Mouse (Mus musculus) E14TG2a.4 (cell line): ENCODE results near the gene Specc1l.

ENCODE experiments used
- CTCF ChIP-seq: conservative IDR thresholded peaks from 2 replicates; pipeline ENCODE4 v1.5.1; 2014; ENCODE audit warnings: low read length
- NANOG ChIP-seq: IDR thresholded peaks from 2 replicates; pipeline ENCODE4 v1.6.1; 2014; ENCODE audit warnings: borderline replicate concordance, low read length, mixed read lengths
- POU5F1 ChIP-seq: IDR thresholded peaks from 2 replicates; pipeline ENCODE4 v1.6.1; 2014; ENCODE audit warnings: low read length, borderline replicate concordance

- TF ChIP-seq CTCF (no peak), POU5F1 (no peak), NANOG (no peak)
Observed at GRCm38 (mm10) chr10:75299785-75300418, 88.0 kb downstream of the Specc1l start.
